Mouse (Mus musculus) hindbrain, embryonic 11.5 days (tissue): ENCODE measurements around the gene Sfxn3. TPM values are rescaled to one million over a fixed set of nuclear protein-coding genes. Genes with fewer than 3 reads are reported as not detected.

ENCODE experiments used
- ATAC-seq: fragments of 200-750 bp; cut with Nextera tagmentation; 2 replicates; pipeline ENCODE4 v1.8.0; 2017; ENCODE audit warnings: mild to moderate bottlenecking, moderate TSS enrichment, moderate library complexity; ENCODE audit not compliant: low FRiP score
- DNase-seq: peaks from one replicate; pipeline ENCODE4 v3.0.0-alpha.2; 2015; ENCODE audit warnings: low spot score
- H3K27ac ChIP-seq: fragments of 300-500 bp; sonication (generic); 2 replicates; pipeline ENCODE4 v1.5.1; 2014; ENCODE audit warnings: mild to moderate bottlenecking, low read depth, low read length
- H3K27me3 ChIP-seq: fragments of 300-500 bp; sonication (generic); 2 replicates; pipeline ENCODE4 v1.6.1; 2014; ENCODE audit warnings: mild to moderate bottlenecking, low read length, moderate library complexity, mixed read lengths; ENCODE audit not compliant: control insufficient read depth, insufficient read depth
- H3K36me3 ChIP-seq: fragments of 300-500 bp; sonication (generic); 2 replicates; pipeline ENCODE4 v1.6.1; 2014; ENCODE audit warnings: mild to moderate bottlenecking, low read length, moderate library complexity, mixed read lengths; ENCODE audit not compliant: control insufficient read depth, insufficient read depth
- H3K4me1 ChIP-seq: fragments of 300-500 bp; sonication (generic); replicated peaks from 2 replicates; pipeline ENCODE4 v1.6.1; 2014; ENCODE audit warnings: low read length, mixed read lengths; ENCODE audit not compliant: control insufficient read depth, insufficient read depth
- H3K4me2 ChIP-seq: fragments of 300-500 bp; sonication (generic); replicated peaks from 2 replicates; pipeline ENCODE4 v1.6.1; 2014; ENCODE audit warnings: mild to moderate bottlenecking, low read depth, low read length
- H3K4me3 ChIP-seq: fragments of 300-500 bp; sonication (generic); 2 replicates; pipeline ENCODE4 v1.5.1; 2014; ENCODE audit warnings: low read depth, low read length
- H3K9ac ChIP-seq: fragments of 300-500 bp; sonication (generic); 2 replicates; pipeline ENCODE4 v1.6.1; 2014; ENCODE audit warnings: low read depth, low read length
- H3K9me3 ChIP-seq: fragments of 300-500 bp; sonication (generic); 2 replicates; pipeline ENCODE4 v1.6.1; 2016; ENCODE audit warnings: low read length; ENCODE audit not compliant: control insufficient read depth
- WGBS: fragments of 180-500 bp; shearing (Covaris S2); extraction: QIAGEN DNeasy Blood & Tissue Kit; methylation state at CpG from one replicate; pipeline ENCODE4 v1.1.7; 2014; 5-methylcytosine and 5-hydroxymethylcytosine counted together
- polyA plus RNA-seq: library from polyadenylated mRNA; unstranded; fragments of >200 nt; fragmentation: Nextera tagmentation; extraction: Ambion mirVana; gene quantifications from 2 replicates; pipeline ENCODE4 v1.2.1, GENCODE M21; 2014

Sfxn3 gene
- polyA plus RNA-seq, 1 experiment from 2014 or later = 23.8 TPM

GRCm38 (mm10) chr19:45080711-45081110, 33.4 kb downstream of the Sfxn3 start:
- Histone ChIP-seq H3K4me1 (peaks cover 21% of the 10 kb centered on the region), H3K36me3 (no peaks in the 10 kb centered on the region), H3K4me2 (peak overlapping the region; percentile 39), H3K4me3 (peak overlapping the region; percentile 16; the same call in 1 of the 2 replicates), H3K27ac (no peak overlapping the region), H3K27me3 (peaks cover 64% of the 10 kb centered on the region), H3K9me3 (no peaks in the 10 kb centered on the region), H3K9ac (peak overlapping the region; percentile 2; the same call in 1 of the 2 replicates)
- under 1% methylated on average over 17 of the region's 17 CpGs for WGBS
- peak; percentile 30; the same call in 1 of the 2 replicates for ATAC-seq
- peak; percentile 54 for DNase-seq

- ATAC-seq (peak; percentile 11; the same call in 1 of the 2 replicates), DNase-seq (peak; percentile 92)
- WGBS = 2% methylated on average over 5 of the region's 5 CpGs
- no peaks in the 10 kb centered on the region for H3K9me3 ChIP-seq
- H3K4me1 ChIP-seq = peaks cover 21% of the 10 kb centered on the region
- no peak overlapping the region for H3K9ac ChIP-seq
- peak overlapping the region; percentile 39; the same call in 1 of the 2 replicates for H3K4me2 ChIP-seq
- no peak overlapping the region for H3K27ac ChIP-seq
- no peak overlapping the region for H3K4me3 ChIP-seq
- no peaks in the 10 kb centered on the region for H3K36me3 ChIP-seq
- peaks cover 61% of the 10 kb centered on the region for H3K27me3 ChIP-seq
Measured at GRCm38 (mm10) chr19:45081279-45081678, 34.0 kb downstream of the Sfxn3 start.

- H3K4me2 ChIP-seq = no peak overlapping the region
- peaks cover 16% of the 10 kb centered on the region for H3K4me1 ChIP-seq
- no peak overlapping the region for H3K4me3 ChIP-seq
- DNase-seq = peak; percentile 80
- H3K27ac ChIP-seq = no peak overlapping the region
- no peak overlapping the region for H3K9ac ChIP-seq
- H3K36me3 ChIP-seq = no peaks in the 10 kb centered on the region
- no peak for ATAC-seq
- WGBS = 17% methylated on average over 11 of the region's 11 CpGs
- peaks cover 54% of the 10 kb centered on the region for H3K27me3 ChIP-seq
- no peaks in the 10 kb centered on the region for H3K9me3 ChIP-seq
Measured at GRCm38 (mm10) chr19:45081841-45082550, 34.7 kb downstream of the Sfxn3 start.

GRCm38 (mm10) chr19:45097868-45098267, 50.6 kb downstream of the Sfxn3 start:
- Histone ChIP-seq H3K27me3 (no peaks in the 10 kb centered on the region), H3K9me3 (no peaks in the 10 kb centered on the region), H3K4me3 (no peak overlapping the region), H3K27ac (no peak overlapping the region), H3K9ac (no peak overlapping the region), H3K4me2 (no peak overlapping the region), H3K4me1 (no peaks in the 10 kb centered on the region), H3K36me3 (no peaks in the 10 kb centered on the region)
- DNase-seq (peak; percentile 64), ATAC-seq (no peak)
- 31% methylated on average over 11 of the region's 11 CpGs for WGBS

GRCm38 (mm10) chr19:45100486-45101270, 53.4 kb downstream of the Sfxn3 start:
- Histone ChIP-seq H3K9me3 (no peaks in the 10 kb centered on the region), H3K9ac (no peak overlapping the region), H3K27ac (no peak overlapping the region), H3K27me3 (peaks cover 5% of the 10 kb centered on the region; the same call in 1 of the 2 replicates), H3K4me1 (peaks cover 2% of the 10 kb centered on the region; the same call in 1 of the 2 replicates), H3K36me3 (no peaks in the 10 kb centered on the region), H3K4me2 (no peak overlapping the region), H3K4me3 (no peak overlapping the region)
- DNase-seq = no peak
- no peak for ATAC-seq
- WGBS = 79% methylated on average over 8 of the region's 8 CpGs

GRCm38 (mm10) chr19:45105591-45105990, 58.3 kb downstream of the Sfxn3 start:
- Histone ChIP-seq H3K9me3 (no peaks in the 10 kb centered on the region), H3K36me3 (no peaks in the 10 kb centered on the region), H3K4me1 (peaks cover 2% of the 10 kb centered on the region; the same call in 1 of the 2 replicates), H3K27ac (no peak overlapping the region), H3K4me2 (no peak overlapping the region), H3K4me3 (no peak overlapping the region), H3K9ac (no peak overlapping the region), H3K27me3 (peaks cover 5% of the 10 kb centered on the region; the same call in 1 of the 2 replicates)
- 55% methylated on average over 1 of the region's 1 CpGs for WGBS
- DNase-seq (no peak), ATAC-seq (no peak)

Other genes with a start within 250 kb of the Sfxn3 start
- gene Slf2, start 116.4 kb upstream of the Sfxn3 start, polyA plus RNA-seq = 41.4 and 44.7 TPM in 2 replicates
- 7.2 and 7.9 TPM in 2 replicates for gene Sema4g, start 58.4 kb upstream of the Sfxn3 start, polyA plus RNA-seq
- 15.0 and 16.6 TPM in 2 replicates for gene Twnk, start 41.8 kb upstream of the Sfxn3 start, polyA plus RNA-seq
- 69.0 and 75.0 TPM in 2 replicates for gene Mrpl43, start 41.1 kb upstream of the Sfxn3 start, polyA plus RNA-seq
- 39.7 and 41.0 TPM in 2 replicates for gene Lzts2, start 33.1 kb upstream of the Sfxn3 start, polyA plus RNA-seq
- 0.62 TPM in 1 of 2 replicates, not detected in the other for gene Pdzd7, start 1.8 kb upstream of the Sfxn3 start, polyA plus RNA-seq
- gene Kazald1, start 27.7 kb downstream of the Sfxn3 start, polyA plus RNA-seq = 2.9 and 3.9 TPM in 2 replicates
- 2.2 and 4.0 TPM in 2 replicates for gene Tlx1, start 103.2 kb downstream of the Sfxn3 start, polyA plus RNA-seq
- 7.6 and 8.5 TPM in 2 replicates for gene Lbx1, start 188.3 kb downstream of the Sfxn3 start, polyA plus RNA-seq